Mouse (Mus musculus) myocyte (in vitro differentiated cells): ENCODE data around the gene Eef1b2.

Experiments used
- CEBPB ChIP-seq: IDR thresholded peaks from 2 replicates; pipeline ENCODE4 v1.6.1; 2011; ENCODE audit warnings: mild to moderate bottlenecking, moderate library complexity; ENCODE audit not compliant: poor library complexity, insufficient read depth, severe bottlenecking
- E2F4 ChIP-seq: IDR thresholded peaks from one replicate; pipeline ENCODE4 v1.6.1; 2011; ENCODE audit warnings: mild to moderate bottlenecking, control low read depth, moderate library complexity; ENCODE audit not compliant: insufficient read depth
- MYOG ChIP-seq, 3 experiments: IDR thresholded peaks; one replicate each; pipeline ENCODE4 v1.6.1; 2011; ENCODE audit warnings: control low read depth in 2 of 3, low read depth in 2 of 3, mild to moderate bottlenecking in 2 of 3; ENCODE audit not compliant: insufficient read length in 2 of 3, control insufficient read depth in 1 of 3, insufficient read depth in 1 of 3
- POLR2A ChIP-seq: IDR thresholded peaks from one replicate; pipeline ENCODE4 v1.6.1; 2011; ENCODE audit warnings: low read depth, mild to moderate bottlenecking, control low read depth, moderate library complexity; ENCODE audit not compliant: insufficient read length
- POLR2AphosphoS2 ChIP-seq: IDR thresholded peaks from one replicate; pipeline ENCODE4 v1.6.1; 2011; ENCODE audit warnings: low read depth, control low read depth; ENCODE audit not compliant: insufficient read length
- SRF ChIP-seq: IDR thresholded peaks from one replicate; pipeline ENCODE4 v1.6.1; 2011; ENCODE audit warnings: low read depth; ENCODE audit not compliant: control insufficient read depth, insufficient read length
- TCF12 ChIP-seq: IDR thresholded peaks from one replicate; pipeline ENCODE4 v1.6.1; 2011; ENCODE audit warnings: mild to moderate bottlenecking, control low read depth; ENCODE audit not compliant: poor library complexity, insufficient read depth, severe bottlenecking
- TCF3 ChIP-seq: IDR thresholded peaks from one replicate; pipeline ENCODE4 v1.6.1; 2011; ENCODE audit warnings: low read depth, control low read depth; ENCODE audit not compliant: insufficient read length
- USF1 ChIP-seq: IDR thresholded peaks from one replicate; pipeline ENCODE4 v1.6.1; 2011; ENCODE audit warnings: low read depth, mild to moderate bottlenecking, control low read depth, moderate library complexity

DNA sequence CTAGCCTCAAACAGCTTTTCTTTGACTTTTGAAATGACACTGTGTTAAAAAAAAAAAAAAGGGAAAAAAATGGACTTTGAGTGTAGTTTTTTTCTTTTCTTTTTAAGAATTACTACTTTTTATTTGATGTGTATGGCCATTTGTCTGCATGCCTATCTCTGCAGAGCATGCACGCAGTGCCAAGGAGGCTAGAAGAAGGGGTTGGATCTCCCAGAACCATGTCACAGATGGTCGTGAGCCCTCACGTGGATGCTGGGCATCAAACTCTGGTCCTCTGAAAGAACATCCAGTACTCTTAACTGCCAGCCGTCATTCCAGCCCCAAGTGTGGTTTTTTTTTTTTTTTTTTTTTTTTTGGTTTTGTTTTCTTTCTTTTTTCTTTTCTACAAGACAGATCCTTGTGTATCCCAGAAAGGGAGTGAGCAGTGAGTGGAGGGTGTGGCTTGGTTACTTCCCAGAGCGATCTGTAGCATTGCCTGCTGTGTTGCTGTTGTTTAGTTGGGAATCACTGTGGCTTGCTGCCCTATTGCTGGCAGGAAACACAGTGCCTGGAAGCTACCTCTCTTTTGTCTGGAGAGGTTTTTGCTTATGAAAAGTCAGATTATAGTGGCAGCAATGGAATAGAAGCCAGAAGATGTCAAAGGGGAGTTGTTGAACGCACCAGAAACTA is 33.4 kb downstream of the Eef1b2 start:
- TF ChIP-seq TCF12 (no peak), MYOG (IDR thresholded peaks at IDR 0.05; ENCODE audit: control insufficient read depth in 1 of 3, insufficient read depth in 1 of 3, insufficient read length in 2 of 3, low read depth in 2 of 3) (no peak), POLR2A (no peak), SRF (no peak), E2F4 (no peak), TCF3 (no peak), CEBPB (no peak), POLR2AphosphoS2 (no peak), USF1 (no peak)
